Mouse (Mus musculus): ENCODE data around the gene Fahd2a. TPM values are rescaled to one million over a fixed set of nuclear protein-coding genes. Genes with fewer than 3 reads are reported as not detected.

The Fahd2a gene
- polyA plus RNA-seq, 1 experiment from 2014 or later = 17.5 TPM

Other genes starting within 250 kb of the Fahd2a start
- gene 1810024B03Rik, start 236.3 kb downstream of the Fahd2a start, polyA plus RNA-seq (2016; fragmentation: Nextera tagmentation; extraction: Ambion mirVana) = 1.6 and 1.7 TPM in 2 replicates
- 48.2 and 49.0 TPM in 2 replicates for gene Snrnp200, start 236.2 kb downstream of the Fahd2a start, polyA plus RNA-seq (2016; fragmentation: Nextera tagmentation; extraction: Ambion mirVana)
- 45.0 and 49.7 TPM in 2 replicates for gene Ciao1, start 196.7 kb downstream of the Fahd2a start, polyA plus RNA-seq (2016; fragmentation: Nextera tagmentation; extraction: Ambion mirVana)
- 16.0 and 16.4 TPM in 2 replicates for gene Tmem127, start 196.7 kb downstream of the Fahd2a start, polyA plus RNA-seq (2016; fragmentation: Nextera tagmentation; extraction: Ambion mirVana)
- gene Stard7, start 174.3 kb downstream of the Fahd2a start, polyA plus RNA-seq (2016; fragmentation: Nextera tagmentation; extraction: Ambion mirVana) = 78.4 and 78.5 TPM in 2 replicates
- 7.3 and 8.0 TPM in 2 replicates for gene Dusp2, start 108.4 kb downstream of the Fahd2a start, polyA plus RNA-seq (2016; fragmentation: Nextera tagmentation; extraction: Ambion mirVana)
- gene Astl, start 105.9 kb downstream of the Fahd2a start, polyA plus RNA-seq (2016; fragmentation: Nextera tagmentation; extraction: Ambion mirVana) = not detected in 2 replicates
- 38.3 and 42.5 TPM in 2 replicates for gene Adra2b, start 81.4 kb downstream of the Fahd2a start, polyA plus RNA-seq (2016; fragmentation: Nextera tagmentation; extraction: Ambion mirVana)
- 0.37 and 0.49 TPM in 2 replicates for gene Gpat2, start 19.4 kb downstream of the Fahd2a start, polyA plus RNA-seq (2016; fragmentation: Nextera tagmentation; extraction: Ambion mirVana)
- gene Kcnip3, start 77.5 kb upstream of the Fahd2a start, polyA plus RNA-seq (2016; fragmentation: Nextera tagmentation; extraction: Ambion mirVana) = 0.70 and 0.72 TPM in 2 replicates
- gene Prom2, start 96.9 kb upstream of the Fahd2a start, polyA plus RNA-seq (2016; fragmentation: Nextera tagmentation; extraction: Ambion mirVana) = not detected in 2 replicates
- 1.8 and 2.0 TPM in 2 replicates for gene Zfp661, start 142.5 kb upstream of the Fahd2a start, polyA plus RNA-seq (2016; fragmentation: Nextera tagmentation; extraction: Ambion mirVana)
- gene Mrps5, start 142.7 kb upstream of the Fahd2a start, polyA plus RNA-seq (2016; fragmentation: Nextera tagmentation; extraction: Ambion mirVana) = 132 and 134 TPM in 2 replicates
- not detected in 2 replicates for gene Mal, start 212.1 kb upstream of the Fahd2a start, polyA plus RNA-seq (2016; fragmentation: Nextera tagmentation; extraction: Ambion mirVana)